Mouse (Mus musculus) G1E (cell line): ENCODE data around the gene Zfp691. TPM values are rescaled to one million over a fixed set of nuclear protein-coding genes. Genes with fewer than 3 reads are reported as not detected.

Experiments used
- ATAC-seq: 2 replicates; pipeline ENCODE4 v1.8.0; 2016; ENCODE audit warnings: mild to moderate bottlenecking; ENCODE audit not compliant: insufficient number of reproducible peaks, poor library complexity, low FRiP score, severe bottlenecking; ENCODE audit errors: extremely low read depth
- DNase-seq: peaks from one replicate; pipeline ENCODE4 v3.0.0; 2012; ENCODE audit warnings: low spot score
- H3K27me3 ChIP-seq: 2 replicates; pipeline ENCODE4 v1.6.1; 2012; ENCODE audit warnings: mild to moderate bottlenecking, low read length, inconsistent platforms; ENCODE audit not compliant: insufficient read depth
- H3K36me3 ChIP-seq: replicated peaks from 2 replicates; pipeline ENCODE3; 2012; ENCODE audit warnings: mild to moderate bottlenecking, inconsistent platforms
- H3K4me1 ChIP-seq: 2 replicates; pipeline ENCODE4 v1.6.1; 2012; ENCODE audit warnings: low read depth, low read length, inconsistent platforms, mixed read lengths; ENCODE audit not compliant: insufficient read depth
- H3K4me3 ChIP-seq: 2 replicates; pipeline ENCODE4 v1.5.1; 2012; ENCODE audit warnings: low read depth, mild to moderate bottlenecking, inconsistent platforms, low read length, moderate library complexity, mixed read lengths
- H3K9me3 ChIP-seq: replicated peaks from 2 replicates; pipeline ENCODE4 v1.6.1; 2012; ENCODE audit warnings: inconsistent platforms
- CTCF ChIP-seq: IDR thresholded peaks from 2 replicates; pipeline ENCODE4 v1.5.1; 2012; ENCODE audit warnings: low read depth, low read length, inconsistent platforms, mixed read lengths
- GATA1 ChIP-seq: IDR thresholded peaks from 2 replicates; pipeline ENCODE4 v1.6.1; 2012; ENCODE audit warnings: borderline replicate concordance, low read length, inconsistent platforms, mixed read lengths
- GATA2 ChIP-seq: IDR thresholded peaks from 2 replicates; pipeline ENCODE4 v1.6.1; 2012; ENCODE audit warnings: low read depth, low read length, inconsistent platforms, borderline replicate concordance
- POLR2AphosphoS5 ChIP-seq: IDR thresholded peaks from 2 replicates; pipeline ENCODE4 v1.6.1; 2012; ENCODE audit warnings: low read depth, low read length, inconsistent platforms; ENCODE audit not compliant: insufficient replicate concordance
- TAL1 ChIP-seq: conservative IDR thresholded peaks from 2 replicates; pipeline ENCODE4 v1.6.1; 2012; ENCODE audit warnings: low read depth, low read length, inconsistent platforms, mixed read lengths
- polyA plus RNA-seq: library from polyadenylated mRNA; stranded (reverse); fragments of >175 nt; gene quantifications from 2 replicates; pipeline ENCODE4 v1.2.3, GENCODE M21; 2012
- total RNA-seq, 2 experiments: library from RNA; stranded (forward) in 1 of 2; stranded (reverse) in 1 of 2; fragments of 200-1000 nt in 1 of 2; fragments of >200 nt in 1 of 2; fragmentation: Nextera tagmentation in 1 of 2; gene quantifications; 2 replicates each; pipeline ENCODE4 v1.2.3; 2014 to 2017

Zfp691 gene
- total and polyA plus RNA-seq, 3 experiments = 6.7 to 29.7 (median 17.2) TPM

GRCm38 (mm10) chr4:119178331-119178730 lies 4.3 kb upstream of the Zfp691 start:
- Histone ChIP-seq H3K9me3 (no peaks in the 10 kb centered on the region), H3K36me3 (peaks cover 79% of the 10 kb centered on the region), H3K4me3 (no peak overlapping the region), H3K27me3 (no peaks in the 10 kb centered on the region; the same call in 1 of the 2 replicates), H3K4me1 (peaks cover 65% of the 10 kb centered on the region)
- no peak for ATAC-seq
- TF ChIP-seq TAL1 = no peak
- no peak for TF ChIP-seq CTCF
- no peak for TF ChIP-seq POLR2AphosphoS5
- no peak for TF ChIP-seq GATA2
- TF ChIP-seq GATA1 = no peak
- DNase-seq = no peak

GRCm38 (mm10) chr4:119177702-119178101 lies 3.7 kb upstream of the Zfp691 start:
- TF ChIP-seq GATA2 = no peak
- TF ChIP-seq POLR2AphosphoS5 = no peak
- TF ChIP-seq CTCF = no peak
- TF ChIP-seq GATA1 = no peak
- TF ChIP-seq TAL1 = no peak
- ATAC-seq = no peak
- no peaks in the 10 kb centered on the region for H3K9me3 ChIP-seq
- H3K4me3 ChIP-seq = no peak overlapping the region
- no peaks in the 10 kb centered on the region; the same call in 1 of the 2 replicates for H3K27me3 ChIP-seq
- peaks cover 65% of the 10 kb centered on the region for H3K4me1 ChIP-seq
- DNase-seq = no peak
- peaks cover 73% of the 10 kb centered on the region for H3K36me3 ChIP-seq

GRCm38 (mm10) chr4:119172919-119173650 lies 910 bp downstream of the Zfp691 start:
- Histone ChIP-seq H3K36me3 (peaks cover 71% of the 10 kb centered on the region), H3K4me3 (peak overlapping the region; percentile 94), H3K27me3 (no peaks in the 10 kb centered on the region), H3K4me1 (peaks cover 45% of the 10 kb centered on the region), H3K9me3 (no peaks in the 10 kb centered on the region)
- DNase-seq (peak; percentile 34), ATAC-seq (0 out of 2 replicates have a peak, but pooled peaks have one; percentile 2)
- TF ChIP-seq GATA1 = no peak
- TF ChIP-seq GATA2 = no peak
- no peak for TF ChIP-seq TAL1
- TF ChIP-seq POLR2AphosphoS5 = no peak
- no peak for TF ChIP-seq CTCF

DNA sequence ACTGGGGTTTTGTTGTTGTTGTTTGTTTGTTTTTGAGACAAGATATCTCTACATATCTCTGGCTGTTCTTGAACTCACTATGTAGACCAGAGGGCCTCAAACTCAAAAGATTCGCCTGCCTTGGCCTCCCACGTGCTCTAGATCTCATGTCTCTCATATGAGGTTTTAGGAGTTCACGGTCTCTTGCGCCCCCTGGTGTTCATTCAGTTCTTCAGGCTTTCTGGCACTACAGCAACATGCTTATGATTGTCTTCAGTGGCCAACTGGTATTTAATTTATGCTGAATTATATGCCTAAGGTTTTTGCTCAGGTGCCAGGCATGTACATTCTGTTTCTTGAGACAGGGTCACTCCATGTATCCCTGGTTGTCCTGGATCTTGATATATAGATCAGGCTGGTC lies 6.3 kb downstream of the Zfp691 start:
- TF ChIP-seq GATA2 (no peak), POLR2AphosphoS5 (no peak), TAL1 (no peak), GATA1 (no peak), CTCF (peak; percentile 59)
- peak; percentile 22; the same call in 1 of the 2 replicates for ATAC-seq
- H3K4me3 ChIP-seq = no peak overlapping the region

GRCm38 (mm10) chr4:119167068-119167467 lies 6.9 kb downstream of the Zfp691 start:
- Histone ChIP-seq H3K27me3 (no peaks in the 10 kb centered on the region), H3K4me1 (peaks cover 26% of the 10 kb centered on the region)

More for the DNA sequence above, 6.3 kb downstream of the Zfp691 start:
- DNase-seq = peak; percentile 40
- Histone ChIP-seq H3K4me1 (peaks cover 27% of the 10 kb centered on the region), H3K9me3 (no peaks in the 10 kb centered on the region), H3K36me3 (peaks cover 46% of the 10 kb centered on the region), H3K27me3 (no peaks in the 10 kb centered on the region)

DNA sequence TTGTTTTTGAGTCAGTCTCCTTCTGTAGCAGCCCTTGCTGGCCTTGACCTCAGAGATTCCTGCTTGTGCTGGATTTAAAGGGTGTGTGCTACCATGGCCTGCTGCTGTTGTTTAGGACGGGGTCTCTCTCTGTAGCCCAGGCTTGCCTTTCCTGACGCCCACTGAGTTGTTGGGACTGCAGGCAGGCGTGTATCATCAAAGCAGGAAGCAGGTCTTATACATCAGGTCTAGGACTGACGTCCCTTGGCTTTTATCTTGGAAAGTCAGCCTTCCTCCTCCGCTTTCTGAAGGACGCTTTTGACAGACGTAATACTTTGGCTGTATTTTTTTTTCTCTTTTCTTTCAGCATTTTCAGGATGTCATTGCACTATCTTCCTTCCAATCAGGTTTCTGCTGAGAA lies 8.1 kb downstream of the Zfp691 start:
- ATAC-seq (no peak), DNase-seq (no peak)
- TF ChIP-seq POLR2AphosphoS5 (no peak), GATA1 (no peak), GATA2 (no peak), CTCF (no peak), TAL1 (no peak)
- Histone ChIP-seq H3K27me3 (no peaks in the 10 kb centered on the region), H3K4me3 (no peak overlapping the region), H3K36me3 (peaks cover 32% of the 10 kb centered on the region), H3K4me1 (peaks cover 18% of the 10 kb centered on the region), H3K9me3 (no peaks in the 10 kb centered on the region)

More at GRCm38 (mm10) chr4:119167068-119167467, 6.9 kb downstream of the Zfp691 start:
- Histone ChIP-seq H3K9me3 (no peaks in the 10 kb centered on the region), H3K36me3 (peaks cover 41% of the 10 kb centered on the region), H3K4me3 (no peak overlapping the region)
- no peak for TF ChIP-seq CTCF
- no peak for TF ChIP-seq TAL1
- no peak for TF ChIP-seq POLR2AphosphoS5
- TF ChIP-seq GATA2 = no peak
- no peak for TF ChIP-seq GATA1
- DNase-seq = no peak
- no peak for ATAC-seq
